Mouse (Mus musculus) adrenal gland, postnatal 4 days (tissue): Measurements from ENCODE around the gene Qrsl1. TPM values are rescaled to one million over a fixed set of nuclear protein-coding genes. Genes with fewer than 3 reads are reported as not detected.
"Not testable (repeated sequence)": the region's sequence is repeated elsewhere in the genome, so short reads cannot be mapped to it uniquely, and the experiment has no call there.

Experiments used
- DNase-seq, 2 experiments: peaks; one replicate each; pipeline ENCODE4 v3.0.0; 2021 to 2022; ENCODE audit warnings: low spot score in 2 of 2, mixed read lengths in 2 of 2
- long read RNA-seq, 2 experiments: library from polyadenylated mRNA; stranded (forward); transcript quantifications; one replicate each; pipeline ENCODE4 v2.0.0; 2021
- total RNA-seq, 2 experiments: library from RNA; stranded (reverse); gene quantifications; 2 replicates each; pipeline ENCODE4 v1.2.3; 2021

Gene Qrsl1
- 10 to 100 TPM; 12.3 to 13.5 TPM for total RNA-seq
- long read RNA-seq, experiment 1, partial matches to known transcripts = 1 of 3 reads
- long read RNA-seq, experiment 1, other reads (novel, unspliced or antisense) = 1 of 3 reads
- long read RNA-seq, experiment 2, transcript Qrsl1-201 (11 exons, 1,981 nt) = major isoform, 10 of 20 reads
- long read RNA-seq, experiment 2, partial matches to known transcripts = 1 of 20 reads
- long read RNA-seq, experiment 2, other reads (novel, unspliced or antisense) = 7 of 20 reads

DNA sequence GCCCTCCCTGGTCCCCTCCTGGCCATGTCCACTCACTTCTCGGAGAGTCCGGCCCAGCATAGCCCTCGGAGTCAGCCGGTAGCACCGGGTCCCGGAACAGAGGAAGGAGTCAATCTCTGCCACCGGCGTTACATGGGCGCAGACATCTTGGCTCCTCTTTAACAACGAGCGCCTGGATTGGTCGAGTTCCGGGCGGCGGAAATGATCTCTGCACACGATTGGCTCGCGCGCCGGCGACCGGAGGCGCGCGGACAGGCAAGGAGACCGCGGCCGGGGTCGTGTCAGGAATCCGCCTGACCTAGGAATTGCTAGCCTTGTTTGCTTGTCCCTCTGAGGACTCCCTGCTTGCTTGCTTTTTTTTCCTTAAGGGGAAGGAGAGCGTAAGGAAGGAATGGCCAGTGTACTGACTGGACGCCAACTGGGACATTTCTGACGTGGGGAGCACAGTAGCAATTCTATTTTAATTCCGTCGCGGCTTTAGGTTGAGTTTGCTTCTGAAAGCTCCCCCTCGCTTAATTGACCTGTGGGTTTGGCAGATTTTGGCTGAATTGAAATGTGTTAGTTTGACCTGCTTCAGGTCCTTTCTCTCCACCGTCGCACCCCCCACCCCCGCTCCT is at the start of gene Qrsl1, which contains the start of gene Rtn4ip1:
TSS of gene Qrsl1 (minus strand) at position 168 of the 617 bp plus-strand sequence.
TSS of gene Rtn4ip1 (plus strand) at position 230 of the 617 bp plus-strand sequence.
- peak; percentile 86 to 92 for DNase-seq

- no peak for DNase-seq
These were observed 43.9 kb upstream of the Qrsl1 start for GRCm38 (mm10) chr10:43945435-43945834.

- DNase-seq = no peak
These were observed 42.2 kb upstream of the Qrsl1 start for GRCm38 (mm10) chr10:43943736-43944135.

GRCm38 (mm10) chr10:43939136-43939662 is 37.7 kb upstream of the Qrsl1 start:
- DNase-seq = no peak

DNA sequence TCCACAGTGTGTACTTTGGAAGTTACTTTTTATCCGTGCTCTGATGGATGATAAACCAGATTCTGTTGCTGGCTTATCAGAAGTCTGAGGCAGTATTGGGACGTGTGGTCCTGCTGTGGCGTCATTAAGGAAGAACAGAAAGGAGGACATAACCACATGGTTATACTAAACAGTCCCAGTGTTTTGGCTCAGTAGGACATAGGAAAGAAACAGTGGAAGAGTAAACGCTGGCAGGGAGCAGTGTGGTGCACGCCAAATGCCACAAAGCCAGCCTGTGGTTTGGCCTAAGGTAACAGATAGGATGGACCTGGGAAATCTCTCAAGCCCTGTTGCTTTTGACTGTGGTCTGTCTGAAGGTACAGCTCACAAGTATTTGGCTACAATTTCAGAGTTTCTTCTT is 27.1 kb upstream of the Qrsl1 start:
- DNase-seq = no peak

DNA sequence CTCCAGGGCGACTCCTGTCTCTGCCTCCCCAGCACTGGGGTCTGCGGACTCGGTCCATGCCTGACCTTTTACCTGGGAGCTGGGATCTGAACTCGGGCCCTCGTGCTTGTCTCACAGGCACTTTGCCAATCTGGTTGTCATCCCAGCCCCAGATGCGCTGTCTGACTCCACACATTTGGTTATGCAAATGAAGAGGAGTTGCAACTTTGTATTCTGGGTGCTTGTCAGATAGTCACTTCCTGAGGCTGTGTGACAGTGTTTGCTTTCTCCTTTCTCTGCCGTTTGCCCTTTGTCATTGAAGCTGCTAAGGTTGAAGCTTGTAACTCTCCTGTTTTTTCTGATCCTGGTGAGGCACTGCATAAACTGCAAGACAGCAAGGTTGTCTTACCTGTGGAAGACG is 26.2 kb upstream of the Qrsl1 start:
- DNase-seq = no peak

GRCm38 (mm10) chr10:43925776-43926175 is 24.2 kb upstream of the Qrsl1 start:
- not testable (repeated sequence) for DNase-seq

- DNase-seq = no peak
These were observed 21.6 kb upstream of the Qrsl1 start for GRCm38 (mm10) chr10:43923096-43923495.

DNA sequence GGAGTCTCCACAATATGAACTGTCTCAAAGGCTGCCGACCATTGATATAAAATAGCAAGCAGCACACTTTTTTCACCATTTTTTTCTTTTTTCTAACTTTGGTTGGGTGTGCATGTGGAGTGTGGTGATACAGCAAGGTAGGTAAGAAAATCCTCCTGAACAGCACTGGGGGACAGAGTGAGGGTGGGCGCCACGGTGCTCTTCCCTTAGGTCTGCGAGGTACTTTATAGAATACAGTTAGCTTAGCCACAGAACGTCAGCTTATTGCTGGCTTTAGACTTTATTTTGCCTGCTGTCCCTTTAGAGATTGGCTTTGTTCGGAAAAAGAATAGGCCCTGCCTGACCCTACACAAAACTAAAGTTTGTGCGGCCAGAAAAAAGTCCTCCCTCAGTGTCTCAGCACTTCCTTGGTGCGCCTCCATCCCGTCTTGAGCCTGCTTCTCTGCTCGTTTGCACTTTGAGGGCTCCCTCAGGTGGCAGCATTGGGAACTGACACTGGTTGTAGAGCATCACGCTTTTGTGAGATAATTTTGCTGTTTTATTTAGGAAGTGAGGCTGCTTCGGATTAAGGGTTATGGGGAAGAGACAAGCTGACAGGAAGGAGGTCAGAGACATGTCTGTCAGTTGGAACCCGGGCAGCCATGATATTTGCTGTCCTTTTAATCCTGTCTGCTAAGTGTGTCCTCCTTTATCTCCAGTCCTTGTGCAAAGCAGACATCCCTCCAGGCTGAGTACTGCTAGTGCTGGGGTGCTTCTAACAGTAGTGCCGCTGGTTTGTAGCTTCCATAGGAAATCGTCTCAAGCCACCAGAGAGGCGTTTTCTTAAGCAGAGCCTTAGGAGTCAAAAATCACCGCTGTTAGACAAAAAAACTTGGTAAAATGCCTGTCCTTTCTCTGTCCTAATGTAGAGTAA is 17.4 kb upstream of the Qrsl1 start:
- peak; percentile 58 to 69 for DNase-seq

GRCm38 (mm10) chr10:43916737-43917136 is 15.2 kb upstream of the Qrsl1 start:
- DNase-seq = no peak

DNA sequence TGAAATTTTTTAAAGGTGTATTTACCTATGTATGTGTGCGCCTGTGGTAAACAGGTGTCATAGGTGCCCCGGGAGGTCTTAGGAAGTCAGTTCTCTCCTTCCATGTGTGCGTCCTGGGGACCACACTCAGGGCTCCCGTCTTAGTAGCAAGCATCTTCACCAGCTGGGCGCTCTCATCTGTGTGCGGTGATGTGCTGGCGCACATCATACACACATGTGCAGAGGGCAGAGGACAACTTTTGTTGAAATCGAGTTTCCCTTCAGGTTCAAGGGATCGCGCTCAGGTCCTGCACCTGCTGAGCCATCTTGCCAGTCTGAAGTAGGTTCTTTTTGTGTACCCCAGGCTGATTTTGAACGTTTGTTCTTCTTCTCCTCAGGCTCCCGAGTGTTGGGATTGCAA is 14.6 kb upstream of the Qrsl1 start:
- no peak for DNase-seq

- DNase-seq = no peak
These were observed 10.7 kb upstream of the Qrsl1 start for GRCm38 (mm10) chr10:43912236-43912635.

- no peak for DNase-seq
These were observed 9.3 kb upstream of the Qrsl1 start for GRCm38 (mm10) chr10:43910873-43911142.

DNA sequence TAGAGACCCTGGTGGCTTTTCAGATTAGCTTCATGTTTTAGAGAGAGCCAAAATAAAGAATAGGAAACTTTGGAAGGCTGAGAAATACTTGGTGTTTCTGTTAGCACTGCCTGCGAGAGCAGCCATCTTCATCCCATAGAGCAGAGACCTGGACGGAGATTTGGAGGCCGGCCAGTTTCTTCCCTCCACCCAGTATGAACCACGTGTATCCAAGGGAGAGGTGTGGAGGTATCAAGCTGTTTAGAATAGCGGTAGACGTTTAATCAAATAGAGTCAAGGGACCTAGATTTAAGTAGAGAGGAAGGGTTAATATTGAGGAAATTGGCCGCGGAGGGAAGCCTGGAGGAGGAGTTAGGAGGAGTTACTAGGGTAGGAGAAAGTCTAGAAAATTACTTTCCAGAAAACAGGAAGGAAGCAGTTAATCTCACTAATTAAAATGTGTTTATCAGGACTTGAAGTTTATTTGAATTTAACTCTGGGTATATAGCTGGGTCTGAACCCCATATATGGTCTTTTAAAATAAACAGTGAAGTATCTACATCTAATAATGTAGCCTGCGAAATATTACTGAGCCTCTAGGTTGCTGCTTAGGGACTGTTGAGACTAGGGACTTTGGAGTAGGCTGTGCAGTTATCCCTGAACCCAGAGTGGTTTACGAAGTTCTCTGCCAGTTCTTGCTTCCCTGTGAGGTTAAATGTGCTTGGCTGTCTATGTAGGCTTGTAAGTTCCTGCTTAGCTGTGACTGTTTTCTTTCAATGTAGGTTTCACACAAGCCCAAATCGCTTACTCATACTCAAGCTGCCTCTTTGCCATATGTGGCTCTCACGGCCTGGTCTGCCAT is 8.7 kb upstream of the Qrsl1 start:
- no peak for DNase-seq

DNA sequence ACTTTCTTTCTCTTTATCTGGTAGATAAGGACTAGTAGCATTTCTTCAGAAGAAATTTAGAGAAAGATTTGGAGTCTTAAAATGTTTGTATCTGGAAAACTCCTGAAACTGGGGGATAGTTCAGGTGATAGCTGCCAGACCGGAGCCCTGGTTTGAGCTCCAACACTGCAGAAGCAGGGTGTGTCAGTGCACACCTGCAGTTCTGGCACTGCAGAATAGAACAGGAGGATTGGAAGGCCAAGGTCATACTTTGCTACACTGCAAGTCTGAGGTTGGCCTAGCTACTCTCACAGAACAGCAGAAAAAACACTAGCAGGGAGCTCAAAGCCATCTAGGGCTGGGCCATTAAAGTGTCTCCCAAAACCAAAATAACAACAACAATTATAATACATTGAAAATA is 3.0 kb upstream of the Qrsl1 start:
- DNase-seq = no peak

DNA sequence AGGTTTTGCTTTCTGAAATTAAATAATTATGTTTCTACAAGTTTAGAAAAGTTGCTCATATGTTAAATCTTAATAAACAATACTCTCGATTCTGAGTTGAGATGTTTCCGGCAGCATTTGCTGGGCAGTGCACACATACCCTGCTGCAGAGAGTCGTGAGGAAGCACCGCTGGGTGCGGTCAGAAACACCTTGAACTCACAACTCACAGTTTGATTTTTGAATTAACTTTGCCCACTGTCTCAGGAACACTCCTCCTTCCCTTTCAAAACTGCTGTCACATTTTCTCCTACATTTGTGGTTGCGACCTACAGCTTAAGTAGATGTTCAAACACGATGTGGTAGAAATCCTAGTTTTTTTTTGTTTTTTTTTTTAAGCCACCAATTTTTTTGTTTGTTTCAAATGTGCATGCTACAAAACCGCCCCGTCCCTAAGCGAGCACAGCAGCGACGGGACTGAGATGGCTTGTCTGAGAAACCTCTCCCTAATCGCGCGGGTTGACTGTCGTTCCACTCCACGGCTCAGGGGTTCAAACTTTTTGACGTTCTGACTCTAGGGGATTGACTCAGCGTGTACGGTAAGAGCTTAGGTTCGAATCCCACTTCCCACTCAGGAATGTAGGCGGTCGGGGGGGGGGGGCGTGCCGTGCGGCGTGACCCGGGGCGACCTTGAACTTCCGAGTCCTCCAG is 518 bp downstream of the Qrsl1 start:
- DNase-seq = no peak

- DNase-seq = no peak
These were observed 3.3 kb downstream of the Qrsl1 start for GRCm38 (mm10) chr10:43898276-43898675.

DNA sequence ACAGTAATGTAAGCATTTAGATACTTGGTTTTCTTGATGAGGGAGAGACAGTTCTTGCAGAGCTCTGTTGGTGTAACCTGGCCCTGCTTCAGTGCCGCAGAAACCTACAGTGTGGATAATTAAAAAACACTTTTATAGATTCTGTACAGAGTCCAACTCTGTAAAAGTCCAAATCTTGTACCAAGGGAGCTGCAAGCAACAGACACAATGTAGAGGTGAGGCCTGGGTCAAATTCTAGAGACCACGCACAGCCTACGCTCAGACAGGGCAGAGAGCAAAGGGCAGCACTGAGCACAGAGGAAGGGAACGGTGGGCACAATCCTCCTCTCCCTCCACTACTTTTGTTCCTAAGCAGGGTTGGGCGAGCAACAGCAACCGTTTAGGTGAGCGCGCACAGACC is 5.5 kb downstream of the Qrsl1 start:
- DNase-seq = no peak

GRCm38 (mm10) chr10:43892971-43893370 is 8.6 kb downstream of the Qrsl1 start:
- no peak for DNase-seq

- no peak for DNase-seq
These were observed 12.6 kb downstream of the Qrsl1 start for GRCm38 (mm10) chr10:43888976-43889375.
